Mouse (Mus musculus): ENCODE results near the gene Fam241a. TPM values are rescaled to one million over a fixed set of nuclear protein-coding genes. Genes with fewer than 3 reads are reported as not detected.

Fam241a gene
- total RNA-seq, 2 experiments from 2014 or later, result 4.0 to 5.8 TPM

DNA sequence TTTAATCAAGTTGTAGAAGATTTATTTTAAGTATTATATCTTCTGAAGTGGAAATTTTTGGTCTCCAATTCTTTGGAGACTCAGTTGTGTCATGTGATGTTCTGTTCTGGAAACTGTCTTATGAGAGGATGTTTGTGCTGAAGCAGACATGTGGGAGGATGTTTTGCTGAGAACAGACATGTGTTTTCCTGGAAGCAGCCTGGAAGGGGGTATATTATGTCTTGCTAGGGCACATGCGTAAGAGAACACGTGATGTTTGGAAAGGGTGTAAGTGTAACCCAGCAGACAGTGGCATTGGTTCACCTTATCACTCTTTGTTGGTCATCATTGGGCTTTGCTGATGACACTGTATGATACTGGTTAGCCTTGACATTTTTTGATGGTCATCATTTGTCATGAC lies 20.6 kb downstream of the Fam241a start:
- DNase-seq, result no peak

DNA sequence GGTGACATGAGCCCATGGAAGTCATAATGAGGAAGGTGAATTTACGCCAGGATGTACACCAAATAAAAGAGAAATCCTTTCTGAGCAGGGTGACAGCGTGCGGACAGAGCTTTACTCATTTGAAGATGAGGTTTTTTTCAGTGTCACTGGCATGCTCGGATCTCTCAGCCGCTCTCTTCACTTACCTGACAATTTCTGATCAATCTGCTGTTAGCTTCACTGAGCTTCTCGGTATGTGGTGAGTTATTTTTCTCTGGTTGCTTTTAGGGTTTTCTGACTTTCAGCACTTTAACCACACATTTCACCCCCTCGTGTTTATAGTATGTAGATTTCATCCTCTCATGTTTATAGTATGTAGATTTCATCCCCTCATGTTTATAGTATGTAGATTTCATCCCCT lies 21.1 kb downstream of the Fam241a start:
- DNase-seq, result no peak

DNA sequence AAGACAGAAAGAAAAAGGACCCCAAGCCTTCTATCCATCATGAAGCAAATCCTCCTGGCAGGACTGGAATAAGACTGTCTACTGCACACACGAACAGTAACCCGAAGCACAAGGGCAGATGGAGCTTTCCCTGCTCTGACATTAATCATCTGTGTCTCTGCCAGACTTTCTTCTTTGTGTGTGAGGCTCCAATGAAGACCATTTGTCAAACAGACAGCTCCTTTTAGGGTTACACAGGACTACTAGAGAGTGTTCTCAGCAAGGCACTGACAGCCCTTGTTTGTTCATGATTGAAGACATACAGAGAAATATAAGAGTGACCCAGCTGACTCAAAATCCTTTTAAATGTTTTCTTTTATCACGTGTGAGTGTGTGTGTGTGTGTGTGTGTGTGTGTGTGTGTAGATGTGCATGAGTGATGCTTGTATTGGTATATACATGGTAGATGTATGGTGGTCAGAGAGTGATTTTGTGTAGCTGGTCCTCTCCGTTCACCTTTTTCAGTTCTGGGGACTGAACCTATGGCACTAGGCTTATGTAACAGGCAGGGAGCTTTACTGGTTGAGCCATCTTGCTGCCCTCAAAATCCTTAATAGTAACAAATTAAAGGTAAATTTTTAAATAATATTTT lies 21.8 kb downstream of the Fam241a start:
- DNase-seq, result no peak

DNA sequence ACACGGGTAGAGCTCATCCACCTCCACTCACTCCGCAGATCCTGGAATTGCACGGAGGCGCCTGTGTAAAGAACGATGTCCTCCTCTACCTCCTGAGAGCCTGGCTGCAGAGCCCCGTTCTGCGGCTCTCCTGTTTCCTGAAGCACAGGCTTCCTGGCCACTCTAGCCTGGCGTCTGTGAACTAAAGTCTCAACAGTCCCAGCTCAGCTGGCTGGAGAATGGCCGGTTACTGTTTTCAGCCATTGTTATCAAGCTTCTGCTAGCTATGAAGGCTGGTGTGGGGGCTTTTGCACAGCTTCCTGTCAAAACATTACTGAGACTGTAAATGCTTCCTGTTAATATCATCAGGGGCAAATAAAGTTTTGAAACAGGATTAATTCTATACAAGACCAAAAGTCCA lies 24.5 kb downstream of the Fam241a start:
- no peak for DNase-seq

DNA sequence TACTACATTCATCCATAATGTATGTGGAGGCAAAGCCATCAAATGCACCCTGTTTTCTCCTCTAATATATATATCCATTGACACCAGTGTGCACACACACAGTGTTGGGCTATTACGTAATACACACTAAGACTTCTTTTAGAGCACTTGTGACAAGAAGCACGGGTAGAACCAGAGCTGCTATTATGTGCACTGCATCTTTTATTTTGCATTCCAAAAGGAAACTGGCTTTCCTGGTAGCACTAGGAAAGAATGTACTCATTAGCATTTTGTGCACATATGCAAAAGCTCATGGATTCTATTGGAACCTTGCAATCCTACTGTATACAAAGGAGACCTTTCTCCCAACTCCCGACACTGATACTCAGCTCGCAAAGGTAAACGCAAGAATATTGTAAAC lies 27.2 kb downstream of the Fam241a start:
- DNase-seq, result no peak

DNA sequence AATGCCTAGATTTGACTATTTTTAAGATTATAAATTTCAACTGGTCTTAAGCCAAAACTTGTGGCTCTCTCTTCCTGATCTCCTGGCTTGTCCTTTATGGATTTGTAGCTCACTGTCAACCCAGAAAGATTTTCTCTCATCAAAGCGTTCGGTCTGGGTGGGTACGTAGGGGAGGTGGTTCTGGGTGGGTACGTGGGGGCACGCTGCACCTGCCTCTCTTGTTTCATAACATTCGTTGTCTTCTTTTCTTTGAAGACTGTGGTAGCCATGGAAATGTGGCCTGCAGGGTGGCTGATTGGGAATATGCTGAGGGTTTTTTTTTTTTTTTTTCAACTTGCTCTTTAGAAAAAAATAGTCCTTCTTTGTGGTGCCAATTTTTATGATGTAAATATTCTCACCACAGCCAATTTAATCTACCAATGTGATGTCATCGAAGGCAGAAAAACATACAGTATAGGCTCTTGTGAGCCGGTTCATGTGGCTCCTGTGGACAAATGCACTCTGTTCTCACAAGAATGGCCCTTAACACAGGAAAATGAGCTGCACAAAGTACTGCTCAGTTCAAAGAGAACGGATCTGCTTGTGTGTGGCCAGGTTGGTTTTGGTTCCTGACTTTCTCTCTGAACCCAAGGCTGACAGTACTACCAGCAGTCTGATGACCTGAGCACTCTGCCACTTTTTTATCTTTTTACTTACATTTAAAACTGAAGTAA lies 27.9 kb downstream of the Fam241a start:
- no peak for DNase-seq

DNA sequence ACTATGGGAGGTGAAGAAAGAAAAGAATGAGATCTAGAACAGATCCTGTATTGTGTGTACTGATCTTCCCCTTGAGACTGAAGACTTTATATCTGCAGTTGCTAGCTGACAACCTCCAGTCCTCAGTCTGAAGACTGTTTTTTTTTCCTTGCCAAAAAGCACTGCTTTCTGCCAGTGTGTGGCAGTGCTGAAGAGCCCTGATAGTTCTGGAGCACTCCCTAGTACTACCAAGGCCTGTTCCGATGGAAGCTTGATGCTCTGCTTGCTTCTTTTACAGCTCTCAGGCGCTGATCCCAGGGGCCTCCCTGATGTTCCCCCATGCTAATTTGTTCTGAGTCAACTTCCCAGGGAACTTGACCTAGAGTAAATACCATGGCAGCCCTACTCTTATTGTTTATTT lies 31.9 kb downstream of the Fam241a start:
- no peak for DNase-seq

DNA sequence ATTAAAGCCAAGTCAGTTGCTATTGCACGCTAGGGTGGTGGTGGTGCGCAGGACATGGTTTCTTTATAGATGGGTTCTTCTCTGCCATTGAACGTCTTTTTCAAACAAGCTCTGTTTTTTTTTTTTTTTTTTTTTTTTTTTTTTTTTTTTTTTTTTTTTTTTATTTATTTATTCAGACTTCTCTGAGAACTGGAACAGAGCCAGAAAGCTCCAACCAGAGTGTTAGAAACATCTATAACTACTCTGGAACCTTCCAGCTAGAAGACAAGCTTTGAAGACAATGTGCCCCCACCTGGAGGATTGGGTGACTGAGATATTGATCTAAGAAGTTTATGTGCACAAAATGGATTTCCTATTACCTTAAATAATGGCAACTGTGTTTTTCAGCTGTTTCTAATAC lies 32.6 kb downstream of the Fam241a start:
- DNase-seq, result no peak

DNA sequence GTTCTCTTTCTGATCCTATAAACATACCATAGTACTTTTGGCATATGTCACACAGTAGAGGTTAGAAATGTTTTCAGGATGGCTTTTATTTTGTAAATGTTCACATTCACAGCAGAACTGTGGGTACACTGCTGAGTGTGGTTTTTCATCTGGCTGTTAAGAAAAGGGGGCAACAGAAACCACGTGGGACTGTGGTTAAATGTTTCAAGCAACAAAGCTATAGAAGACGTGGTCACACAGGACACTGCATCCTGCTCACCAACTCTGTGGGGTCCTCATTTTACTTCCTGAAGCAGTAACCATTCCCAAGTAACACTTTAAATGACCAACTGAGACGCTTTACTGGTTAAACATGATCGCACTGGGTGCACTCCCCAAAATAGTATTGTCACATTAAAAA lies 33.6 kb downstream of the Fam241a start:
- DNase-seq, result no peak

DNA sequence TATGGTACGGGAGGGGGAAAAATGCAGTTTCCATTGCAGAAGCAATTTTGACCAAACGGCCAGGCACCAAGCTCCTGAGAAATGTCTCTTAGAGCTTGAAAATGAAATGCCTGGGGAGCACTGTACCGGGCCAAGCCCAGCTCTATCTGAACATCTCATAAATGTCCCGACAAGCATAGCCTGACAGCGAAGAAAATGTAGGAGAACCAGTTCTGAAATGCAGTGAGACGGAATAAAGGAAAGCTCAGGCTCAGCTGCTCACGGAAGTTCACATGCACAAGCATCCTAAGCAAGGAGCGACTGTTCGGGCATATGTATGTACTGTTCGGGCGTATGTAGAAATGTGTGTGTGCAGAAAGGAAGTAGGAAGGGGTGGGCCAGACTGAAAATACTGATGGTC lies 34.8 kb downstream of the Fam241a start:
- no peak for DNase-seq

DNA sequence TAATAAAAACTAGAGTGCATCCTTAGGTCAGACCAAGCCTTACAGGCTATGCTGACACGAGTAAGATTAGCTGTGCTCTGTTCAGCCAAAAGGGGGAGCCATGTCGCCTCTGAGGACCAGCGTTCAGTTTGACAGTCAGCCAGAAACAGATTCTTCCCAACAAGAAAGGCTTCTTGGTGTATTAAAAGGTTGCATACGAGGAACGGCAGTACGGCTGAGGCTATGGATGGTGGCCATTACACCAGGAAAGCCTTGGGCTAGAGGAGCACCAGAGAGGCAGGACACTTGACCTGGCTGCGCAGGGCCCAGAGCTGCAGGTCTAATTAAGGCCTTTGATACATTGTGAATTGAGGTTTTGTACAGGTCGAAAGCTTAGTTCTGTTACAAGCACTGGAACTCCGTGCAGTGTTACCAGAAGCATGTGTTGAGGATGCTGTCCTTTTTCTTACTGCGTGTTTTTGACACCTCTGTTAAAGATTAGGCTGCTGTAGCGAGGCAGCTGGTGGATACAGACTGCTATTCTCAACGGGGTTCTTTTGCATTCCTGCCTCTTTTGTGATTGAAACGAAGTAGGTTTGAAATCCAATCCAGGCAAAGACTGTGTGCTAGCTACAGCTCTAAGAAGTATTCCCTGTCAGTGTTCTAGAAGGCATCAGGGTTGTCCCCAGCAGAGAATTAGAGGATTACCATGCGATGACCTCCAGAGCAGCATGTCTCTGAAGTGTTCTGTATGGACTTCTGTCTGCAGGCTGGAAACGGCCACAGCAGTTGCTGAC lies 42.5 kb downstream of the Fam241a start:
- peak; percentile 69 for DNase-seq

DNA sequence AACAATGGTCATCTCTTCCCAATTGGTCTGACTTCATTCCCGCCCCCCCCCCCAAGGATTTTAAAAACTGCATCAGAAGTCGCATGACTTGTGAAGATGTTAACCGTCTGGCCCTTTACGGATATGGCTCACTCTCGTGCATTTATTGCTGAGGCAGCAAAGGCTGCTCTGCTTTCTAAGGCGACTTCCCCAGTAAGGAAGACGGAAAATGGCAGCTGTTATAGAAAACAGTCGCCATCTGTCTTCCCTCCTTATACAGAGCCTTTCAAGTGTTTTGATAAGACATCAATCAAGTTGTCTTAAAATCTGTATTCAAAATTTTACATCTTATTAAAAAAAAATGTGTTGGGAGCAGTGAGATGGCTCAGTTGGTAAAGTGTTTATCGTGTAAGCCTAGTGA lies 43.4 kb downstream of the Fam241a start:
- no peak for DNase-seq

DNA sequence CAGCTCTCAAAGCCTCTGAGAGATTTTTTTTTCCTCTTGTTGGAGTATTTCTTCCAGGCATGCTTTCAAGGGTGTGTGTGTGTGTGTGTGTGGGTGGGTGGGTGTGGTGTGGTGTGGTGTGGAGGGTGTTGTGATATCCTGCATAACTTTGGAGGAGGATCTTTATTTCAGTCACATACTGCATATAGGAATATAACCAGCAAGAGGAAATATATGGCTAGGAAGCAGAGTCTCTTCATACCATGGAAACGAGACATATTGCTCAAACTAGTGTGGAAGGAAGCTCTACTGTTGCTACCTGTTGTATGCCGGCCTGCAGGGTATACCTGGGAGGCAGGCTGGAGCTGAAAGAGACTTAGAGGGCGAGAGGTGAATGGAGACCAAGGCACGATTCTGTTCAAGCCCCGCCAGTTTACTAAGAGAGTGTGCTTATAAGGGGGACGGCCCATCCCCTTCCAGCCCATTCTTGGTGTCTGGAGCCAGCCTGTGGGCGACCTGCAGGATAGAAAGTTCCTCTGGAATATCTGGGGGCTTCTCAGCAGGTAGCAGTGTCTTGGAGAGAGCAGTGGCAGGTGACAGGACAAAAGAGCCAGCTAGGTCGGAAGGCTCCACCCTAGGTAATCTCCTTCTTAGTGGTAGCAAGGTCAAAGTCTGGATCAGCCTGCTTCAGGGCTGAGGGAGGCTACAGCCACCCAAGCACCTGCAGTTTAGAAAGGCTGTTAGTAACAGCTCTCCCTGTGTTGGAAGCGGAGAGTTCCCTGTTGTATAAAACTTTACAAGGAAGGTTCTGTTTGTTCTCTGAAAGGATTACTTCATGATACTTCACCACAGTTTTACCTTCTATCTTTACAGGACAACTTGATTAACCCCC lies 45.1 kb downstream of the Fam241a start:
- no peak for DNase-seq

DNA sequence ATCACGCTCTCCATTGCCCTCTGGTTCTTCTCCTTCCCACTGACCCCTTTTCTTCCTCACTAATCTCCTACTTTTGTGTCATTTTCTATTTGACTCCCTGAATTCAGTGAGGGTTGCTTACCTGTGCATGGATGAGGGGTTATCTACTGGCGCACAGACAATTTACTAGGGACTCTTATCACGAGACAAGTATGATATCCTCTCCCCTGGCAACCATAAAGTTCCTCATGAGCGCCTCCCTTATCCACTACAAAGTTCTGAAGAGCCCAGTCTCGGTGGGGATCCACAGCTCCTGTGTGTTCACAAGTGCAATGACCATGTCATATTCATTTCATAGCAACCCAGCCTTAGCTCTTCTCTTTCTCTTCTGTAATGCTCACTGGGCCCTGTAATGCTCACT lies 46.2 kb downstream of the Fam241a start:
- DNase-seq, result no peak

DNA sequence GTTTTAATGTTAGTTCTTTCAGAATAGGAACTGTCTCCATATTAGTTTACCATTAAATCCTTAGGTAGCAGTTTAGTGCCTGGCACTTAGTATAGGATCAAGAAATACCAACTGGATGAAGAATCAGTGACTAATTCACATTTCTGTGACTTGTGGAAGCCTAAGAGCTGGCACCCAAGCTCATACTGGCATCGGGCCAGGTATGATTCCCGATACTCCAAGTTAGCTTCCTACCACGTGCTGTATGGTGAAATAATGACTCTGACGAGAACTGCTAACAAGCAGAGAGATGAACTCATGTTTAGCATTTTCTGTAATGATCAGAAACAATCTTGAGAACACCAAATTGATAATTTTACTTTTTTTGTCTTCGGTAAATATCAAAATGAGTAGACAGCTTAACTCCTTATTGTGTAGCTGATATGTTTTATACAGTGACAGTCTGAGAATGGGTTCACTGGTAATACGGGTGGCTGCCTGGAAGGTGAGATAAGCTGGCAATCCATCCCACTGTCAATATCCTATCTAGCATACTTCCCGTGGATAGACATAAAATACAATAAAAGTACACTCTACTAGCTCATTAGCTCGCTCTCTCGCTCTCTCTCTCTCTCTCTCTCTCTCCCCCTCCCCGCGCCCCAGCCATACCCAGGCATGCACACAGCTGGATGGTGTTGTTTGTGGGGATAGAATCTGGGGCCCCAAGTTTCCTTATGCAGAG lies 47.9 kb downstream of the Fam241a start:
- no peak for DNase-seq

DNA sequence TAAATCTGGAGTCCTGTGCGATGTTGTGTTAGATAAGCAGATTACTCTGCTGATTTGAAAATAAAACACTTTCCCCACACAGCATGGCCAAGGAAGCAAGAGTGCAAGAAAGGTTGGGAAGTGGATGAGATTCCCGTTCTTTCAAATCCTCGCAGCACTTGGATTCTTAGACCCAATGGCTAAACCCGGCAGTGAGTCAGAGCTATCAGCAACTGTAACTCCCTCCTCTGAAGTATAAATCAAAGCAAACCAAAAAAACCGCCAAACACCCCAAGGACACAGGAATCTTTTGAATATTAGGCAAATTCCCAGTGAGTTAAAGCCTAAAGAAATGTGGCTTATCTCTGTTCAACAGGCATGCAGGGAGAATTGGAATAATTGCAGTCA lies 52.2 kb downstream of the Fam241a start:
- no peak for DNase-seq

DNA sequence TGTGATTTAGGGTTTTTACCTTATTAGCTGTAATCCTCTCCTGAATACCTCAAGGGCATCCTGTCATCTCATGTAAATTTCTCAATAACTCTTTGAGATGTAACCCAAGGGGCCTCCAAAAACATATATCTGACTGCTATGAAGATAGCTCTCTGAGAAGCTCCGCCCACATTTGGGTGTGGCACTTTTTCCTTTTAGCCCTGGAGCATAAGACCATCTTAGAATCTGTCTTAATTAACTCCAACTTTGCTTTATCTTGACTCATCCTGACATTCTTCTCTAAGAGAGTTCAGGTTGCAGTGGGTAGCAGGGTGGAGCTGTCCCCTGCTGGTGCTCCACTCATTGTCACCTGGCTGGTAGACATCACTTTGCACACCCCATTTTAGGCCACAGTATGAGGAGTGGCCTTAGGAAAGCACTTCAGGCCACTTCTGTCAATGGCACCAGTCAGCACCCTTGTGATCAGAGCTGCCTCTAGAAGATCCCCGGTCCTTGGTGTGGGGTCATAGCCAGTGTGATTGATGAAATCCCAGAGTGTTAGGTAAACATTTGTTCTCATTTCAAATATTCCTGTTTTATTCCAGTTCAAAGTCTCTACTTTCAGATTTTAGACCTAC lies 52.7 kb downstream of the Fam241a start:
- DNase-seq, result no peak

DNA sequence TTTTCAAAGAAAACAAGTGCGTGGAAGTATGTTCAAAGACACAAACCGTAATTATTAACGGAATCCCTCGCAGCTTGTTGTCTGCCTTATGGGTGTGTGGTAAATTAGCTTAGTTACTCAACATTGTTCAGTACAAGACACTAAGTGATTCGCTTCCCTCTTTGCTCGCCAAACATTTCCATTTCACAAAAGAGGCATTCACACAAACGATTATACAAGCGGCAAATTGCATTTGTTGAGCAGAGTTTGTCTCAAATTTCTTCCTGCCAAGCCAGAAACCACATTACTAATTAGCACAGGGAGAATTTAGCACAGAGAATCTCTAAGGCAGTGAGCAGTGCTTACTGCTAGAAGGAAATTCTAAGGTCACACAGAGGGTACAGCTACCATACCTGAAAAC lies 54.2 kb downstream of the Fam241a start:
- DNase-seq, result no peak

DNA sequence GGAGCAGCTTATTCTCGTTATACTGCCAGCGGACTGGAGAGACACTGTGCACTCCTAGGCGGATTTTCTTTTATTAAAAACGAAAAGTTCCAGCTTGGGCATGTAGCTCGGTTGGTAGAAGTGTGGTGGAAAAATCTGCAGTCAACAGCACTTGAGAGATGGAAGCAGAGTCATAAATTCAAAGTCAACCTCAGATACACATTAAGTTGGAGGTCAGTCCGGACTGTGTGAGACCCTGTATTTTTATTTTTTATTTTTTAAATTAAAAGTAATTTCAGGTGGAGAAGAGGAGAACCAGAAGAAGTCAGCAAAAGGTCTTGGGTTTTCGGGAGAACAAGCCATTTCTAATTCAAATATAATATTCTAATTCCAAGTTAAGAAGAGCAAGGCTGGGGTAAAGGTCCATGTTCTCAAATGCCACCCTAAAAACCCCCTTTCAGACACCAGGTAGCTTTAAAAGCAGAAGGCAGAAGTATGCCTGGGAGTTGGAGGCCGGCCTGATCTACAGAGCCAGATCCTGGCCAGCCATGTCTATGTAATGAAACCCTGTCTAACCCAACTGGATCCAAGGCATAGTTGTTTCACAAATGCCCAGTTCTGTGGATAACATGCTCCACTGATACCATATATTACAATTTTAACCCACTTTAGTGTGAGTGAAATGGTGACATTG lies 58.0 kb downstream of the Fam241a start:
- no peak for DNase-seq

DNA sequence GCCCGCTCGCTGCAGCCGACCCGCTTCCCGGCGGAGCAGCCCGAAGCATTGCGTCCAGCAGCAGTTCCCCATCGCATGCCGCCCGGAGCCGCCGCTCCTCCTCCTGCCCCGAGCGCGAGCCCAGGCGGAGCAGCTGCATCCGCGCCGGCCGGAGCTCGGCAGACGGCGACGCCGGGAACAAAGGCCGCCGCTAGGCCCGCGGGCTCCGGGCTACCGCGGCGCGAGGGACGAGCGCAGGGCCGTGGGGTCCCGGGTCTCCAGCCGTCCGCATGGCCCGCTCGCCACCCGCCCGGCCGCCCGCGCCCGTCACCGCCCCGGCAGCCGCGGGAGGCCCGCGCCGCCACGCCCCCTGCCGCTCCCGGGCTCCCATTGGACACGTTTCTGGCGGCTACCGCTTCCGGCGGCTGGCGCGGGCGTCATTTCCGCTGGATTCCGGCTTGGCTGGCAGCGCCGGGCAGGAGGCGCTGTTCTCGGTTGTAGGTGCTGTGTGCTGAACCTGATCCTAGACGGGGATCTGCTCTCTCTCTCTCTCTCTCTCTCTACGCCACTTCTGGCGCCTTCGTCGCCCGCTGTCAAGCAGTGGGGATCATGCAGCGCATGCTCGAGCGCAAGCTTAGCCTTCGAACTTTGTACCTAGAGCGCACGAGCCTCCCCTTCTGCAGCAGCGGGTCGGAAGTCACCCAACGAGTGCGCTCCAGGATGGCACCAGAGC lies 58.8 kb downstream of the Fam241a start, which contains the start of gene Ap1ar:
TSS of gene Ap1ar (minus strand) at position 370 of the 712 bp plus-strand sequence.
- peak; percentile 96 for DNase-seq

All from gastrocnemius, postnatal 10 days (tissue).